Mouse (Mus musculus) neural tube, embryonic 14.5 days (tissue): ENCODE data around the gene Spin1. TPM values are rescaled to one million over a fixed set of nuclear protein-coding genes. Genes with fewer than 3 reads are reported as not detected.
"Not testable (repeated sequence)": the region's sequence is repeated elsewhere in the genome, so short reads cannot be mapped to it uniquely, and the experiment has no call there.

ENCODE experiments used
- ATAC-seq: fragments of 200-750 bp; cut with Nextera tagmentation; 2 replicates; pipeline ENCODE4 v1.8.0; 2017; ENCODE audit warnings: low read depth, mild to moderate bottlenecking, moderate TSS enrichment, moderate library complexity
- H3K27ac ChIP-seq: fragments of 300-500 bp; sonication (generic); 2 replicates; pipeline ENCODE4 v1.5.1; 2014; ENCODE audit warnings: low read depth, mild to moderate bottlenecking, control low read depth, low read length, moderate library complexity, mixed read lengths
- H3K27me3 ChIP-seq: fragments of 300-500 bp; sonication (generic); 2 replicates; pipeline ENCODE4 v1.6.1; 2014; ENCODE audit warnings: low read length; ENCODE audit not compliant: control insufficient read depth, insufficient read depth
- H3K36me3 ChIP-seq: fragments of 300-500 bp; sonication (generic); 2 replicates; pipeline ENCODE4 v1.6.1; 2014; ENCODE audit warnings: low read length, mixed read lengths; ENCODE audit not compliant: control insufficient read depth, insufficient read depth
- H3K4me1 ChIP-seq: fragments of 300-500 bp; sonication (generic); 2 replicates; pipeline ENCODE4 v1.6.1; 2014; ENCODE audit warnings: low read length; ENCODE audit not compliant: control insufficient read depth, insufficient read depth
- H3K4me2 ChIP-seq: fragments of 300-500 bp; sonication (generic); 2 replicates; pipeline ENCODE4 v1.6.1; 2014; ENCODE audit warnings: mild to moderate bottlenecking, low read depth, low read length, control low read depth
- H3K4me3 ChIP-seq: fragments of 300-500 bp; sonication (generic); 2 replicates; pipeline ENCODE4 v1.5.1; 2014; ENCODE audit warnings: low read depth, low read length, control low read depth, mixed read lengths
- H3K9ac ChIP-seq: fragments of 300-500 bp; sonication (generic); replicated peaks from 2 replicates; pipeline ENCODE4 v1.6.1; 2014; ENCODE audit warnings: low read depth, mild to moderate bottlenecking, control low read depth, low read length, mixed read lengths
- H3K9me3 ChIP-seq: fragments of 300-500 bp; sonication (generic); 2 replicates; pipeline ENCODE4 v1.6.1; 2016; ENCODE audit warnings: low read length; ENCODE audit not compliant: control insufficient read depth
- WGBS: fragments of 180-500 bp; shearing (Covaris S2); extraction: QIAGEN DNeasy Blood & Tissue Kit; methylation state at CpG from one replicate; pipeline ENCODE4 v1.1.7; 2014; 5-methylcytosine and 5-hydroxymethylcytosine counted together
- polyA plus RNA-seq: library from polyadenylated mRNA; unstranded; fragments of >200 nt; fragmentation: Nextera tagmentation; extraction: Ambion mirVana; gene quantifications from 2 replicates; pipeline ENCODE4 v1.2.1, GENCODE M21; 2014

Spin1 gene
- polyA plus RNA-seq, 1 experiment from 2014 or later, result 161 TPM

- peaks cover 12% of the 10 kb centered on the region; the same call in 1 of the 2 replicates for H3K4me1 ChIP-seq
- no peaks in the 10 kb centered on the region for H3K27me3 ChIP-seq
- no peak for ATAC-seq
- H3K4me2 ChIP-seq, result peak overlapping the region; percentile 49
- H3K9me3 ChIP-seq, result no peaks in the 10 kb centered on the region
- peak overlapping the region; percentile 98 for H3K9ac ChIP-seq
- peak overlapping the region; percentile 95 for H3K27ac ChIP-seq
- H3K36me3 ChIP-seq, result no peaks in the 10 kb centered on the region
- WGBS, result 33% methylated on average over 11 of the region's 11 CpGs
- H3K4me3 ChIP-seq, result peak overlapping the region; percentile 82
Observed at GRCm38 (mm10) chr13:51101777-51102132, 1.1 kb downstream of the Spin1 start.

- ATAC-seq, result no peak
- Histone ChIP-seq H3K9me3 (no peaks in the 10 kb centered on the region), H3K9ac (no peak overlapping the region), H3K4me3 (no peak overlapping the region), H3K4me1 (peaks cover 12% of the 10 kb centered on the region; the same call in 1 of the 2 replicates), H3K36me3 (no peaks in the 10 kb centered on the region), H3K27me3 (no peaks in the 10 kb centered on the region), H3K4me2 (no peak overlapping the region), H3K27ac (no peak overlapping the region)
- WGBS, result 85% methylated on average over 9 of the region's 9 CpGs
Observed at GRCm38 (mm10) chr13:51103111-51103725, 2.5 kb downstream of the Spin1 start.

- Histone ChIP-seq H3K36me3 (no peaks in the 10 kb centered on the region), H3K27me3 (no peaks in the 10 kb centered on the region), H3K27ac (no peak overlapping the region), H3K9me3 (no peaks in the 10 kb centered on the region), H3K9ac (no peak overlapping the region), H3K4me2 (no peak overlapping the region), H3K4me3 (no peak overlapping the region), H3K4me1 (peaks cover 7% of the 10 kb centered on the region; the same call in 1 of the 2 replicates)
- no peak for ATAC-seq
- WGBS, result 99% methylated on average over 9 of the region's 9 CpGs
Observed at GRCm38 (mm10) chr13:51103861-51104650, 3.4 kb downstream of the Spin1 start.

- Histone ChIP-seq H3K4me1 (peaks cover 7% of the 10 kb centered on the region; the same call in 1 of the 2 replicates), H3K9ac (no peak overlapping the region), H3K9me3 (no peaks in the 10 kb centered on the region), H3K36me3 (no peaks in the 10 kb centered on the region), H3K27me3 (no peaks in the 10 kb centered on the region), H3K4me2 (no peak overlapping the region), H3K27ac (no peak overlapping the region), H3K4me3 (no peak overlapping the region)
- 95% methylated on average over 3 of the region's 3 CpGs for WGBS
- ATAC-seq, result no peak
Observed at GRCm38 (mm10) chr13:51105861-51106655, 5.4 kb downstream of the Spin1 start.

- Histone ChIP-seq H3K4me1 (peaks cover 7% of the 10 kb centered on the region; the same call in 1 of the 2 replicates), H3K27ac (no peak overlapping the region), H3K9ac (no peak overlapping the region), H3K9me3 (no peaks in the 10 kb centered on the region), H3K27me3 (no peaks in the 10 kb centered on the region), H3K4me2 (no peak overlapping the region), H3K36me3 (no peaks in the 10 kb centered on the region), H3K4me3 (no peak overlapping the region)
- 84% methylated on average over 4 of the region's 4 CpGs for WGBS
- ATAC-seq, result no peak
Observed at GRCm38 (mm10) chr13:51106816-51107215, 6.1 kb downstream of the Spin1 start.

GRCm38 (mm10) chr13:51109517-51109916, 8.8 kb downstream of the Spin1 start:
- WGBS, result 96% methylated on average over 2 of the region's 2 CpGs
- no peaks in the 10 kb centered on the region for H3K4me1 ChIP-seq
- no peak for ATAC-seq

GRCm38 (mm10) chr13:51114398-51114797, 13.7 kb downstream of the Spin1 start:
- not testable (repeated sequence) for ATAC-seq, H3K4me2 ChIP-seq, H3K27ac ChIP-seq, H3K4me1 ChIP-seq, H3K9ac ChIP-seq, H3K36me3 ChIP-seq, H3K27me3 ChIP-seq, H3K4me3 ChIP-seq, H3K9me3 ChIP-seq
- WGBS, result 90% methylated on average over 4 of the region's 4 CpGs

More at GRCm38 (mm10) chr13:51109517-51109916, 8.8 kb downstream of the Spin1 start:
- Histone ChIP-seq H3K27me3 (no peaks in the 10 kb centered on the region), H3K9ac (no peak overlapping the region), H3K27ac (no peak overlapping the region), H3K9me3 (no peaks in the 10 kb centered on the region), H3K36me3 (no peaks in the 10 kb centered on the region), H3K4me2 (no peak overlapping the region), H3K4me3 (no peak overlapping the region)

GRCm38 (mm10) chr13:51115762-51116161, 15.1 kb downstream of the Spin1 start:
- 73% methylated on average over 3 of the region's 3 CpGs for whole genome bisulfite sequencing
- H3K4me3 ChIP-seq, result no peak overlapping the region
- no peak overlapping the region for H3K4me2 ChIP-seq
- H3K4me1 ChIP-seq, result peaks cover 15% of the 10 kb centered on the region
- H3K9ac ChIP-seq, result no peak overlapping the region
- no peaks in the 10 kb centered on the region for H3K9me3 ChIP-seq
- ATAC-seq, result no peak
- no peaks in the 10 kb centered on the region for H3K27me3 ChIP-seq
- no peak overlapping the region for H3K27ac ChIP-seq
- no peaks in the 10 kb centered on the region for H3K36me3 ChIP-seq
